Mouse (Mus musculus) bone marrow, adult 2 months (tissue): ENCODE measurements around the gene Topbp1. TPM values are rescaled to one million over a fixed set of nuclear protein-coding genes. Genes with fewer than 3 reads are reported as not detected.

Source experiments
- H3K27ac ChIP-seq: fragments of 200-500 bp; 2 replicates; pipeline ENCODE4 v1.5.1; 2012; ENCODE audit warnings: low read depth, mild to moderate bottlenecking, control low read depth, inconsistent platforms, low read length; ENCODE audit not compliant: control insufficient read depth, poor library complexity, insufficient read depth
- H3K4me1 ChIP-seq: fragments of 200-500 bp; 2 replicates; pipeline ENCODE4 v1.6.1; 2011; ENCODE audit warnings: low read length; ENCODE audit not compliant: control insufficient read depth, insufficient read depth
- H3K4me3 ChIP-seq: fragments of 200-500 bp; replicated peaks from 2 replicates; pipeline ENCODE3; 2011; ENCODE audit warnings: mild to moderate bottlenecking, low read depth, low read length, control low read depth; ENCODE audit not compliant: control insufficient read depth
- CTCF ChIP-seq: fragments of 200-500 bp; IDR thresholded peaks from 2 replicates; pipeline ENCODE4 v1.5.1; 2011; ENCODE audit warnings: low read length, control low read depth; ENCODE audit not compliant: control insufficient read depth, insufficient read depth
- POLR2A ChIP-seq: fragments of 200-500 bp; IDR thresholded peaks from 2 replicates; pipeline ENCODE4 v1.6.1; 2011; ENCODE audit warnings: low read depth, mild to moderate bottlenecking, control low read depth, low read length, borderline replicate concordance; ENCODE audit not compliant: control insufficient read depth
- WGBS: fragments of 180-500 bp; shearing (Covaris S2); methylation state at CpG from one replicate; pipeline ENCODE4 v1.1.7; 2018; 5-methylcytosine and 5-hydroxymethylcytosine counted together
- polyA plus RNA-seq: library from polyadenylated mRNA; stranded (reverse); fragments of >200 nt; gene quantifications from 2 replicates; pipeline ENCODE4 v1.2.4, GENCODE M21; 2011; ENCODE audit warnings: low replicate concordance; ENCODE audit not compliant: missing spikeins, insufficient read depth, insufficient read length

Gene Topbp1
- polyA plus RNA-seq, 1 experiment, result 46.9 TPM

DNA sequence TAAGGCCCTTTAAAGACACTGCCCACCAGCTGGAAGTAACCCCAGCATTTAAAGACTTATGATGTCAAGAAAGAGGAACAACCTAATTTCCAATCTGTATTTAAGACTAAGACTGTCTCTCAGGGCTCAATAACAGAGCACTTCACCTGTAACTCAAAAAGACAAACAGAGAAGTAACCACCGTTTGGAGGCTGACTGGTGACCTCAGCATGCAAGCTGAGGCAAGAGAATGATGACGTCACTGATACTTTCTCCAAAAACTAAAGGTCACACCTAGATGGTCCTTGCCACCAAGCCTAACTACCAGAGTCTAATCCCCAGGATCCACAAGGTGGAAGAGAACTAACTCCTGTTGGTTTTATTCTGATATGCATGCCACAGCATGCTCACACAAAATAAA, 55.6 kb downstream of the Topbp1 start:
- TF ChIP-seq CTCF (no peak), POLR2A (no peak)
- WGBS, result 36% methylated on average over 2 of the region's 2 CpGs
- Histone ChIP-seq H3K27ac (no peak overlapping the region), H3K4me3 (no peak overlapping the region), H3K4me1 (no peaks in the 10 kb centered on the region)

DNA sequence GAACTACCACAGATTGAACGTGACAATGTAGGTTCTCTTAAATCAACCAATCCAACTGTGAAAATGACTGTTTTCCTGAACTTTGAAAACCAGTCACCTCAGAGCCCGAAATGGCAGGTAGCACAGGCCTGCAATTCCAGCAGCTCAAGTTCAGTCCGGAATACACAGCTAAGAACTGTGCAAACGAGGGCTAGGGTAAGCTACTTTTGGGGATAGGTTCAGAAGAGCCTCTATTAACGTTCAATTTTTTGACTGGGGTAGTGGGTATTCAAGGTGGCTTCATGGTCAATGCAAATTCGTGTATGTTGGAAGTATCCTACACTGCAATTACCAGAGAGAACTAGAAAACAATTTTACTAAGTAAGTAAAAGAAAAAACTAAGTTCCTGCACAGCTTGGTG, 58.1 kb downstream of the Topbp1 start:
- H3K4me3 ChIP-seq, result no peak overlapping the region
- WGBS, result 63% methylated on average over 6 of the region's 6 CpGs
- no peak overlapping the region for H3K27ac ChIP-seq
- TF ChIP-seq CTCF (no peak), POLR2A (no peak)
- no peaks in the 10 kb centered on the region; the same call in 1 of the 2 replicates for H3K4me1 ChIP-seq

DNA sequence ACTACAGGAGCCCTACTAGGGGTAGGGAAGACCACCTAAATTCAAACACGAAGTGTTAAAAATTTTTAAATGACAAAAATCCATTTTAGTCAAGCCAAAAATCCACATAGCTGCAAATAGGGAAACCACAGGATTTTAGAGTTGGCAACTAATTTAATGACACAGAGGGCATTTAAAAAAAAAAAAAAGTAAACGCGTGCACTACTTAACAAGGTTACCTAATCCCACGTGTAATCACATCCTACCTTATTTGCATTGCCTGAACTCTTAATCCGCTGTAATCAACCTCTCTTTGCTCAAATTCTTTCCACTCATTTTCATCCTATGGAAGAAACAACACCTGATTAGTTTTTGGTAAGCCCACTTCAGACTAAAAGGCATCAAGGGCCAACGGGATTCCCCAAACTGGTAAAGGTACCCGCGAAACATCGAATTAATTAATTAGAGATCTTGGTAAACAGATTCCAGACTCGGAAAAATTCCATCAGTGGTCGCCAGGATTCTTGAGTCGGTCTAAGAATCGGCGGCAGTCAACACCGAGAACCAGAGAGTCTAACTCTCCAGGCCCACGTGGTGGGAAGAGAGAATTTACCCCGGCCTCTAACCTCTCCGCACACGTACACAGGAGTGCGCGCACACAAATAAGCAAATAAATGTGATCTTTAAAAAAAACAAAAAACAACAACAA, 58.9 kb downstream of the Topbp1 start:
- no peak overlapping the region for H3K27ac ChIP-seq
- no peak for TF ChIP-seq POLR2A
- TF ChIP-seq CTCF, result no peak

DNA sequence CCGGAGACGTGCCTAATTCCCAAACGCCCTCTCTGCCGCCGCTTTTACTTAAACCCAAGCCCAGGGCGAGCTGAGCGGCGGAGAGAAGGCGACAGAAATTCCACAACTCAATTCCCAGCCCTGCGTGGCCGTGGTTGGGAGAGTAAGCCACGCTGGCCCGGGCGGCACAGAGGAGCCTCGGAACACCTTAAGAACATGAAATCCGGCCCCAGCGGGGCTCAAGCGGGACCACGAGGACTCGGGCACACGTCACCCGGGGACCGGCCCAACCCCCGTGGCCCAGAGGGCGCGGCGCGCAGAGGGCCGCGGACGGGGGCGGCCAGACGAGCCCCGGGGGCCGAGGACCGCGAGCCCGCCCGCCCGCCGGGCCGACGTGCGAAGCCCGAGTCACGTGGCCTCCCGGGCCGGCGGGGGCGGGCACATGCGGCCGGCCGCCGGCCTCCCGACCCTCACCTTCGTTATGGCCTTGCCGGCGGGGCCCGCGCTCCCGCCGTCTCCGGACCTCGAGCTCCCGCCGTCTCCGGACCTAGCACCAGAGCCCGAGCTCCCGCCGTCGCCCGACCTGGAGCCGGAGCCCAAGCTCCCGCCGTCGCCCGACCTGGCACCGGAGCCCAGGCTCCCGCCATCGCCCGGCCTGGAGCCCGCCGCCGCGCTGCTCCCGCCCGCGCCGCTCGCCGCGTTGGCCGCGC, 59.7 kb downstream of the Topbp1 start:
- peak overlapping the region; percentile 87 for H3K4me3 ChIP-seq
- H3K4me1 ChIP-seq, result no peaks in the 10 kb centered on the region; the same call in 1 of the 2 replicates
- 3% methylated on average over 93 of the region's 94 CpGs for WGBS
- TF ChIP-seq POLR2A (peak; percentile 22; the same call in 1 of the 2 replicates), CTCF (no peak)
- peak overlapping the region; percentile 99 for H3K27ac ChIP-seq

More for the DNA sequence above, 58.9 kb downstream of the Topbp1 start:
- no peaks in the 10 kb centered on the region; the same call in 1 of the 2 replicates for H3K4me1 ChIP-seq
- 3% methylated on average over 21 of the region's 21 CpGs for WGBS
- peak overlapping the region; percentile 87 for H3K4me3 ChIP-seq

DNA sequence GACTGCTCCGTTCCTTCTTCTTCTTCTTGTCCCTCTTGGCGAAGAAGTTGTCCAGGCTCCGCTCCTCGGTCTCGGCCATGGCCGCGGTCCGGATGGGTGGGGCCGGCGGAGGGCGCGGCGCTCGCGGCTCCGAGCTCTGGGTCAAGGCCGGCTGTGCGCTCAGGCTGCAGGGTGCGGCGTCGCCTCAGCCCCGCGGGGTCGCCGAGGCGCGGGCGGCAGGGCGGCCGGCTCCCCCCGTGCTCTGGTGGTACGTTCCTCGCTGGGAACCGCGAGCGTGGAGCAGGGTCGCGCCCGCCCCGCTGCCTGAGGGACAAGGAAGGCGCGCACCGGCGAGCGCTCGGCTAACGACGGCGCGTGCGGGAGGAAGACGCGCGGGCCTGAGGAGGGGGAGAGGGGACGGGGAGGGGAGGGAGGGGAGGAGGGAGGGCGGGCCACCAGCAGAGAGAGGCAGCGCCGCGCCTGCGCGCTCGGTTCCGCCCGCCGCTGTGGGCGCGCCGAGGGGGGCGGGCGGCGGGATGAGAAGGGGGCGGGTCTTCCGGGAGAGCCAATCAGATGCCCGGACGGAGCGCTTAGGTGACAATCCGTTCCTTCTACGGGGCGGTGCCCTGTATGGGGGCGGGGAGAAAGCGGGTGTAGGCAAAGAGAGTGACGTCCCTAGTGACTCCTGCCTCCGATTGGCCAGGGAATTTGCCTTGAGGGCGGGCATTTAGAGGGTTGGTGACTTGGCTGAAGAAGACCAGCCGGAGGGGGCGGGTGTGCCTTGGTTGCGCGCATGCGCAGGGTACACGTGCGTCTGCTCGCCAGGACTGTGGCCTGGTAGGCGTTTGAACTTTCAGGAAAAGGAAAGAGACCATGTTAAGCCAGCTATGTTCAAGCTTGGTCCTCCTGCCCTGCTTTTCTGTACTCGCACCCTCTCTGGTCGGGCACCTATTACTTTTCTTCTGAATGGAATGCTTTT, 60.6 kb downstream of the Topbp1 start, which contains the start of gene Cdv3:
Gene Cdv3 (minus strand): TSS at position 551 of the 958 bp plus-strand sequence.
- Histone ChIP-seq H3K4me3 (peak within 1 kb of the TSS; percentile 87), H3K4me1 (no peaks in the 10 kb centered on the region; the same call in 1 of the 2 replicates), H3K27ac (peak within 1 kb of the TSS; percentile 99)
- WGBS, result 5% methylated on average over 91 of the region's 95 CpGs
- TF ChIP-seq POLR2A (peak; percentile 25; the same call in 1 of the 2 replicates), CTCF (no peak)

DNA sequence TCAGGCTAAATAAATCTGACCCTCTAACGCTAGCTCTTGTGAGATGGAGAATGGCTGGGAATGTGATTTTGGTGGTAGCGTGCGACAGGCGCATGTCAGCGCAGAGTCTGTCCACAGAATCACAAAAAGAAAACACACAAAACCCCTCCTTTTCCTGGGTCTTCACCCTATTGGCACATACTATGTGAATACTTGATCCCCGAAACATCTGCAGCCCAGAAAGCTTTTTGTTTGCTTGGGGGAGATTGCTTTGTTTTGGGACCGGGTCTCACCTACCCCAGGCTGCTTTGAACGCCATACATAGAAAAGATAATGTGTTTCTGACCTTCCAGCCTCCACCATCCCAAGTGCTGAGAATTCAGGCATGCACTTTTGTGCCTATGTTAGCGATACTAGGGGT, 61.3 kb downstream of the Topbp1 start:
- TF ChIP-seq CTCF (no peak), POLR2A (no peak)
- no peak overlapping the region for H3K4me3 ChIP-seq
- no peak overlapping the region for H3K27ac ChIP-seq
- 69% methylated on average over 9 of the region's 9 CpGs for WGBS
- no peaks in the 10 kb centered on the region; the same call in 1 of the 2 replicates for H3K4me1 ChIP-seq

DNA sequence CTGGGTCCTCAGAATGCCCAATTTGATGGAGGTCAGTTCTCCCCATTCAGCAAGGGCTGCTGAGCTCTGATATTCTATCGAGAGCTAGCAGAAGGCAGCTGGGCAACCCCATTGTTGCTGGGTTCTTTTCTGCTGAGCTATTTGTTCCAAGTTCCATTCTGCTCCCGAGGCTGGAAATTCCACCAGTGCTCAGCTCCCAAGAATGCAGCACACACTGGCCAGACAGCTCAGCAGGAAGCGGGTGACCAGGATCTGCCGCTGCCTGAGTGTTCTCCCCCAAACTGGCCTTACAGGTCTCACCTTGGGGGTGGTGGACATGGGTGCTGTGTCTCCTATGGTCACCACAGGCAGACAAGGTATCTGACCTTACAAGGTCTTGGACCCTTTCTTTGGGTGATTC, 64.9 kb downstream of the Topbp1 start:
- H3K4me3 ChIP-seq, result no peak overlapping the region
- no peak overlapping the region for H3K27ac ChIP-seq
- H3K4me1 ChIP-seq, result no peaks in the 10 kb centered on the region; the same call in 1 of the 2 replicates
- TF ChIP-seq POLR2A (no peak), CTCF (no peak)
- 91% methylated on average over 4 of the region's 4 CpGs for WGBS
